Mouse (Mus musculus): ENCODE measurements around the gene Top3b. TPM values are rescaled to one million over a fixed set of nuclear protein-coding genes. Genes with fewer than 3 reads are reported as not detected.
"Not testable (repeated sequence)": the region's sequence is repeated elsewhere in the genome, so short reads cannot be mapped to it uniquely, and the experiment has no call there.

Gene Top3b
- polyA plus RNA-seq, 1 experiment = 46.0 TPM

- H3K4me3 ChIP-seq (ENCODE audit: insufficient read depth, low read length) = no peak overlapping the region
- H3K4me1 ChIP-seq (ENCODE audit: control insufficient read depth, insufficient read depth, low read length) = peaks cover 8% of the 10 kb centered on the region
- TF ChIP-seq CTCF (IDR thresholded peaks at IDR 0.05; ENCODE audit: low read depth, low read length) (no peak), POLR2A (IDR thresholded peaks at IDR 0.05; ENCODE audit: borderline replicate concordance, low read depth, low read length) (no peak)
- H3K27ac ChIP-seq (ENCODE audit: insufficient read depth, low read depth, low read length) = no peak overlapping the region
Observed at GRCm38 (mm10) chr16:16924481-16924880, 53.9 kb downstream of the Top3b start.

GRCm38 (mm10) chr16:16926536-16926935, 56.0 kb downstream of the Top3b start:
- TF ChIP-seq CTCF (IDR thresholded peaks at IDR 0.05; ENCODE audit: low read depth, low read length) = no peak
- TF ChIP-seq POLR2A (IDR thresholded peaks at IDR 0.05; ENCODE audit: borderline replicate concordance, low read depth, low read length) = no peak
- no peak overlapping the region for H3K27ac ChIP-seq (ENCODE audit: insufficient read depth, low read depth, low read length)
- H3K4me3 ChIP-seq (ENCODE audit: insufficient read depth, low read length) = no peak overlapping the region
- peaks cover 2% of the 10 kb centered on the region for H3K4me1 ChIP-seq (ENCODE audit: control insufficient read depth, insufficient read depth, low read length)

GRCm38 (mm10) chr16:16928908-16929307, 58.4 kb downstream of the Top3b start:
- not testable (repeated sequence) for H3K4me1 ChIP-seq (ENCODE audit: control insufficient read depth, insufficient read depth, low read length); H3K27ac ChIP-seq (ENCODE audit: insufficient read depth, low read depth, low read length); H3K4me3 ChIP-seq (ENCODE audit: insufficient read depth, low read length)

GRCm38 (mm10) chr16:16930326-16930725, 59.8 kb downstream of the Top3b start:
- Histone ChIP-seq H3K27ac (ENCODE audit: insufficient read depth, low read depth, low read length) (no peak overlapping the region), H3K4me1 (ENCODE audit: control insufficient read depth, insufficient read depth, low read length) (no peaks in the 10 kb centered on the region), H3K4me3 (ENCODE audit: insufficient read depth, low read length) (no peak overlapping the region)
- no peak for TF ChIP-seq POLR2A (IDR thresholded peaks at IDR 0.05; ENCODE audit: borderline replicate concordance, low read depth, low read length)
- TF ChIP-seq CTCF (IDR thresholded peaks at IDR 0.05; ENCODE audit: low read depth, low read length) = no peak

GRCm38 (mm10) chr16:16930810-16931296, 60.3 kb downstream of the Top3b start:
- H3K4me3 ChIP-seq (ENCODE audit: insufficient read depth, low read length) = no peak overlapping the region
- no peaks in the 10 kb centered on the region for H3K4me1 ChIP-seq (ENCODE audit: control insufficient read depth, insufficient read depth, low read length)
- H3K27ac ChIP-seq (ENCODE audit: insufficient read depth, low read depth, low read length) = no peak overlapping the region
- TF ChIP-seq POLR2A (IDR thresholded peaks at IDR 0.05; ENCODE audit: borderline replicate concordance, low read depth, low read length) = no peak
- TF ChIP-seq CTCF (IDR thresholded peaks at IDR 0.05; ENCODE audit: low read depth, low read length) = no peak

GRCm38 (mm10) chr16:16939543-16939942, 69.0 kb downstream of the Top3b start:
- H3K4me3 ChIP-seq (ENCODE audit: insufficient read depth, low read length) = no peak overlapping the region
- H3K27ac ChIP-seq (ENCODE audit: insufficient read depth, low read depth, low read length) = no peak overlapping the region
- no peak for TF ChIP-seq CTCF (IDR thresholded peaks at IDR 0.05; ENCODE audit: low read depth, low read length)
- no peak for TF ChIP-seq POLR2A (IDR thresholded peaks at IDR 0.05; ENCODE audit: borderline replicate concordance, low read depth, low read length)
- no peaks in the 10 kb centered on the region for H3K4me1 ChIP-seq (ENCODE audit: control insufficient read depth, insufficient read depth, low read length)

- Histone ChIP-seq H3K4me1 (ENCODE audit: control insufficient read depth, insufficient read depth, low read length) (no peaks in the 10 kb centered on the region), H3K4me3 (ENCODE audit: insufficient read depth, low read length) (no peak overlapping the region), H3K27ac (ENCODE audit: insufficient read depth, low read depth, low read length) (no peak overlapping the region)
- TF ChIP-seq CTCF (IDR thresholded peaks at IDR 0.05; ENCODE audit: low read depth, low read length) (no peak), POLR2A (IDR thresholded peaks at IDR 0.05; ENCODE audit: borderline replicate concordance, low read depth, low read length) (no peak)
Observed at GRCm38 (mm10) chr16:16941078-16941477, 70.5 kb downstream of the Top3b start.

Other genes starting within 250 kb of the Top3b start
- gene Olfr19, start 194.3 kb upstream of the Top3b start, polyA plus RNA-seq (2012; ENCODE audit: insufficient read depth, insufficient read length, missing spikeins) = not detected in 2 replicates
- gene Spag6l, start 41.3 kb upstream of the Top3b start, polyA plus RNA-seq (2012; ENCODE audit: insufficient read depth, insufficient read length, missing spikeins) = not detected in 2 replicates
- not detected in 2 replicates for gene Igll1, start 6.8 kb upstream of the Top3b start, polyA plus RNA-seq (2012; ENCODE audit: insufficient read depth, insufficient read length, missing spikeins)
- 2.6 TPM in 1 of 2 replicates, not detected in the other for gene Vpreb1, start 107 bp downstream of the Top3b start, polyA plus RNA-seq (2012; ENCODE audit: insufficient read depth, insufficient read length, missing spikeins)
- 7.2 and 9.1 TPM in 2 replicates for gene Ppm1f, start 25.7 kb downstream of the Top3b start, polyA plus RNA-seq (2012; ENCODE audit: insufficient read depth, insufficient read length, missing spikeins)
- gene Mapk1, start 112.6 kb downstream of the Top3b start, polyA plus RNA-seq (2012; ENCODE audit: insufficient read depth, insufficient read length, missing spikeins) = 105 and 111 TPM in 2 replicates
- gene Ypel1, start 199.0 kb downstream of the Top3b start, polyA plus RNA-seq (2012; ENCODE audit: insufficient read depth, insufficient read length, missing spikeins) = 0.94 TPM in 1 of 2 replicates, not detected in the other
- 116 and 141 TPM in 2 replicates for gene Ppil2, start 240.5 kb downstream of the Top3b start, polyA plus RNA-seq (2012; ENCODE audit: insufficient read depth, insufficient read length, missing spikeins)

Measured in bone marrow macrophage, adult 2 months (primary cell).